Mouse (Mus musculus): ENCODE measurements around the gene Tiam2.

- TF ChIP-seq CTCF (IDR thresholded peaks at IDR 0.05; ENCODE audit: control insufficient read depth, insufficient read depth, low read length) (no peak), POLR2A (IDR thresholded peaks at IDR 0.05; ENCODE audit: borderline replicate concordance, control insufficient read depth, low read depth, low read length) (no peak)
These were observed 5.5 kb downstream of the Tiam2 start for GRCm38 (mm10) chr17:3331721-3332461.

Measured in bone marrow, adult 2 months (tissue).